Mouse (Mus musculus) 416B (cell line): ENCODE measurements around the gene Spdef.

Experiments
- DNase-seq: peaks from one replicate; pipeline ENCODE4 v3.0.0; 2011; ENCODE audit warnings: low read depth

The Spdef gene

DNA sequence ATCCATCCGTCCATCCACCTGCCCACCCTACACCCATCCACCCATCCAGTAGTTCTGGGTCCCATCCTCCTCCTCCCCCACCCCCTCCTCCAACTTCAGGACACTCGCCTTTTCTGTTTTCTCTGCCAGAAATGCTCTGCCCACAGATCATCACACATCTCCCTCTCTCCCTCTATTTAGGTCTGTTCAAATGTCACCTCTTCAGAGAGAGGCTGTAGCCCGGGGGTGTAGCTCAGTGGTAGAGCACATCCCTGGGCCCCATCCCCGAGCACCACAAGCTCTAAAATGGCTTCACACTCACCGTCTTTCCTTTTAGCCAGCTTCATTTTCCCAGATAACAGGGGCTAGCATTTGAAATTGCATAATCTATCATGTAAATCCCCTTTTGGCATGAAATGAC, 51.0 kb downstream of the Spdef start:
- no peak for DNase-seq

DNA sequence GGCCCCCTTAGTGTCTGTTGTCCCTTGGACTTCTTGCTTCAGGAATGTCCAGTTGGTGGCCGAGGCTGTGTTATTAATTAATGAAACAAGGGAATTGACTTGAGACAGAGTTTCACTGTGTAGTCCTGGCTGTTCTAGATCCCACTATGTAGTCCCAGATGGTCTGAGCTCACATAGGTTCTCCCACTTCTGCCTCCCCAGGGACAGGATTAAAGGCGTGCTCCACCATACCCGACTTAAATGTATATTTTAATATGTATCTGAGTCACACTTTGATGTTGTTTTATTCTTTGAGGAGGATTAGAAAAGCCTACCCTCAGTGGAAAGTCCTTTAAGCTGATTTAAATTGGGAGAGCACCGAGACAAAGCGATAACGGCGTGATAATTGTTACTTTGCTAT, 52.5 kb downstream of the Spdef start:
- no peak for DNase-seq

DNA sequence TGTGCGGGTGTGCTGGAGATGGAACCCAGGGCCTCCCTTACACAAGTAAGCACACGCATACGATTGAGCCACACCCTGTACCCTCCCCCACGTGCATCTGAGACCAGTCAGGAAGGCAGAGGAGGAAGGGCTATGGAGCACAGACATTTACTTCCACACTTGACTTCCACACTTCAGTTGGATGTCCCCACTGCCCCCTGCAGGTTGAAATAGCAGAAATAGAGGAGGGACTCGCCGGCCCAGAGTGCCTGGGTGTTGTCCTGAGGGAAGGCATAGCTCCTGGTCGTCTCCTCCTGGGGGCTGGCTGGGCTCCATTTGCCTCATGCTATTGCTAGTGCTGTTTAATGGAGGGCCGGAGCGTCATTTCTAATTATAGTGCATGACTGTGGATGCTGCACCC, 53.3 kb downstream of the Spdef start:
- peak; percentile 34 for DNase-seq

DNA sequence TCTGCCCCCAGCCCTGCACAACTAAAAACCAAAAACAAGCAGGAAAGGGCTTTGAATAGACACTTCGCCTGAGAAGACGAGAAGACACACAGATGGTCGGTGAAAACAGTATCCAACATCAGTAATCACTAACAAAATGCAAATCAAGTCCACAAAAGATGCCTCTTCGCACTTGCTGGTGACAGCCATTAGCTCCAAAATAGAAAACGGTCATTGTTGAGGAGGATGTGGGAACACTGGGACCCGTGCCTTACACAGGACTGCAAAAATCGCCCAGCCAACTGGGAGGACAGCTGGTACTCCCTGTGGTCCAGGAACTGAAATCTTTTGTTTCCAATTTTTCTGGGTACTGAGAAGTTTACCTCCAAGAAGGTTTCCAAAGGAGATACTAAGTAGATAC, 54.8 kb downstream of the Spdef start:
- DNase-seq, result no peak

DNA sequence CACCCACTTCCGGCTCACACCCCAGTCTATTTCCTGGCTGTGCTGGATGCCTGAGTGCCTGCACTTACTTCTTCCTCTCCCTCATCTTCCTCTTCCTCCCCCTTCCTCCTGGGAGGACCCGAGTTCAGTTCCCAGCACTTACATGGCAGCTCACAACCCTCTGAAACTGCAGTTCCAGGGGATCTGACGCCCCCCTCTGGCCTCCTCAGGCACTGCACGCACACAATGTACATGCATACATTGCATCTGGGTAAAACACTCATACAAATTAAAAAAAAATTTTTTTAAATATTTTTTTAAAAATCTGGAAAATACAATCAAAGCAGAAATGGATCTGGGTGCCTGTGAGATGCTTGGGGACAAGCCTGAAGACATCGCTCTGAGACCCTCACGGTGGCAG, 57.0 kb downstream of the Spdef start:
- no peak for DNase-seq
